Mouse (Mus musculus) adrenal gland, postnatal 4 days (tissue): ENCODE data around the gene Wdr24. TPM values are rescaled to one million over a fixed set of nuclear protein-coding genes. Genes with fewer than 3 reads are reported as not detected.

ENCODE experiments used
- DNase-seq, 2 experiments: peaks; one replicate each; pipeline ENCODE4 v3.0.0; 2021 to 2022; ENCODE audit warnings: low spot score in 2 of 2, mixed read lengths in 2 of 2
- long read RNA-seq, 2 experiments: library from polyadenylated mRNA; stranded (forward); transcript quantifications; one replicate each; pipeline ENCODE4 v2.0.0; 2021
- total RNA-seq, 2 experiments: library from RNA; stranded (reverse); gene quantifications; 2 replicates each; pipeline ENCODE4 v1.2.3; 2021

Wdr24 gene
- 10 to 100 TPM; 27.8 to 31.0 TPM for total RNA-seq
- long read RNA-seq, experiment 1, transcript Wdr24-201 (9 exons, 3,099 nt) = major isoform, 11 of 23 reads
- long read RNA-seq, experiment 1, partial matches to known transcripts = 2 of 23 reads
- long read RNA-seq, experiment 1, other reads (novel, unspliced or antisense) = 9 of 23 reads
- long read RNA-seq, experiment 2, transcript Wdr24-201 (9 exons, 3,099 nt) = major isoform, 34 of 66 reads
- long read RNA-seq, experiment 2, partial matches to known transcripts = 15 of 66 reads
- long read RNA-seq, experiment 2, other reads (novel, unspliced or antisense) = 13 of 66 reads

- peak in 1 of 2 experiments; percentile 64 for DNase-seq
Observed at GRCm38 (mm10) chr17:25823452-25823851, at the start of gene Wdr24. Wdr24 (plus strand) TSS chr17:25823627.

GRCm38 (mm10) chr17:25775318-25776062 lies 47.9 kb upstream of the Wdr24 start:
- no peak for DNase-seq

DNA sequence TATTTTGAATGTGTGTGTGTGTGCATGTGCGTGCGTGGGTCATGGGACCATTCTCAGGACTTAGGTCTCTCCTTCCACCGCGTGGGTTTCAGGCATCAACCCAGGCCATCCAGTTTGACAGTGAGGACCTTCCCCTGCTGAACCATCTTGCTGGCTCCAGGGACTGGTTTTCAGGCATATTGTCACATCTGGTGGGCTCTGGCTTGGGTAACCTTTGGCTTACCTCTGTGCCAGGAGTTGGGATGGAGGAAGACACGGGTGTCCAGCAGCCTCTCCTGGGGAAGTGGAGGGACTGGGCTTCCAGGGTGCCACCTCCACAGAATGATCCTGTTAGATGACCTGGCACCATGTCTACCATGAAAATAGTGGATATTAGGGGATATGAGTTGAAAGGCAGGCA lies 45.5 kb upstream of the Wdr24 start:
- DNase-seq = no peak

DNA sequence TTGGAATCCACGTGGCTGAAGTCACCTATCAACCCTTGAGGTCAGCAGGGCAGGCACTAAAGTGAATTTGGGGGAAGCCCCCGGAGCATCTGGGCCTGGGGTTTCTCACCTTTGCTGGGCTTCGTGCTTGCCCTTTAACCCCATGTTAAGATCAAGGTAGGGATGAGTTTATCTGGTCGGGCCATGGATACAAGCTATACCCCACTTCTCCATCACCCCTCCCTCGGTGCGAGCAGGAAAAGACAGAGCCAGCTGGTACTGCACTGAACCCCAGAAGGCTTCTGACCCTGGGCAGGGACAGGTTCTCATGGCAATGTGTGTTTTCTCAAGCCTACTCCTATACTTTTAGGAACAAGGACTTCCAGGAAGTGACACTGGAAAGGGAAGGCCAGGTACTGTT lies 42.1 kb upstream of the Wdr24 start:
- no peak for DNase-seq

DNA sequence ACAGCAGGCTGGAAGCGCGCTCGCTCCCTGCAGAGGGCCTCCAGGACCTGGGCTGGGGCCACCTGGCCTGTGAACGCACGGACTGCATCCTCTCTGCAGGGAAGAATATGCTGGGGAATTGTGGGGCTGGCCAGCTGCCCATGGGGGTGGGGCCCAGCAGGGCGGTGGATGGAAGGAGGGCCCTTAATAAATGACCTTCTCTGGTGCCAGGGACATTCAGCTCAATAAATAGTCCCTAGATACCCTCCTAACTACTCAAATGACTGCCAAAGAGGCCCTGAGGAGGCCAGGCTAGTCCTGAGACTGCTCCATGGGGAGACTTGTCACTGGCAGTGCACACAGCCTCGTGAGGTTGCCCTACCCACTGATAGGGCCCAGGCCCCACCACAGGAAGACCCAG lies 40.3 kb upstream of the Wdr24 start:
- DNase-seq = no peak

GRCm38 (mm10) chr17:25783861-25784574 lies 39.4 kb upstream of the Wdr24 start:
- no peak for DNase-seq

DNA sequence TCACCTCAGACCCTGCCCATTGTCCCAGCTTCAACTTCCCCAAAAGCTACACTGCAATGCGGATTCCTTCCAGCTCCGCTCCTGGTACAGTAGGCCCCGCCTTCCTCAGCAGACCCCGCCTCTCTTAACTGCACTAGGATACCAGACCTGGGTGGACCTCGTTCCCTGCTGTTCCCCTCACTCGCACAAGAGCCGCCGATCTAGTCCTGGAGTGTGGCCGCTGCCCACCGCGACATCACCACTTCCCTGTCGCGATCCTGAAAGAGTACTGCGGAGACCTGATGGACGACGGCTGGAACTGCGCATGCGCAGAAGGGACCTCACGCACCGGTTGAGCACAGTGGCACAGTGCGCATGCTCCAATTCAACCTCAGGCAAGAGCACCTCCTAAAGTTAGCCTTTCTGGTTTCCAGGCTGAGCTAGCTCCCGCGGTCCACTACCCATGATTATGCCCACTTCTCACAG lies 38.1 kb upstream of the Wdr24 start, which contains the start of gene Haghl:
Gene Haghl, minus strand, starts transcription at position 393 of the 465 bp plus-strand sequence.
- DNase-seq = peak; percentile 88 to 93

GRCm38 (mm10) chr17:25786280-25786679 lies 37.1 kb upstream of the Wdr24 start, which contains the start of gene Ccdc78:
Ccdc78 (plus strand) TSS chr17:25786580.
- DNase-seq = no peak

- no peak for DNase-seq
Observed at GRCm38 (mm10) chr17:25786781-25787504, 36.5 kb upstream of the Wdr24 start.

- no peak for DNase-seq
Observed at GRCm38 (mm10) chr17:25791320-25791842, 32.0 kb upstream of the Wdr24 start.

GRCm38 (mm10) chr17:25791843-25792527 lies 31.4 kb upstream of the Wdr24 start:
- peak; percentile 75 for DNase-seq

GRCm38 (mm10) chr17:25792615-25793014 lies 30.8 kb upstream of the Wdr24 start, which contains the start of gene Fam173a:
Fam173a (minus strand) TSS chr17:25792901.
- DNase-seq = peak in 1 of 2 experiments; percentile 68

- DNase-seq = no peak
Observed at GRCm38 (mm10) chr17:25794197-25794596, 29.2 kb upstream of the Wdr24 start.

- no peak for DNase-seq
Observed at GRCm38 (mm10) chr17:25794998-25795397, 28.4 kb upstream of the Wdr24 start.

DNA sequence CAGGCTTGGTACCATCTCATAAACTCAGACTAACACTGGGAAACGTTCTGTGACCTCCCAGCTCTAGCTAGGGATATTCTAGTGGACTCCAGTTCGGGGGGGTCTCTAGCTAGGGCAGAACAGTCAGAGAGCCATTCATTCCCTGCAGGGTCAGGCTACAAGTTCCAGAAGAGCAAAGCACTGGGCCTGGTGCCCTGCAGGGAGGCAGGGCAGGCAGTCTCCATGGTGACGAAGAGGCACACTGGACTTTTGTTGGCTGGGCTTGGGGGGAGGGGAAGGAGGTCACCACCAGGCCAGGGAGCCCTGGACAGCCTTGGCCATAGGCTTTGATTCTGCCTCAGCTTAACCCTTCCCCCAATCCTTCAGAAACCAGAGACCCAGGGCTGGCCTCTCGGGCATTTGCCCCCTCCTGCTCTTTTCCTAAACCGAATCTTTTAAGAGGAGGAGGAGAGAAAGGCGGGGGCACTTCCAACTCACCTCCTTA lies 27.8 kb upstream of the Wdr24 start, which contains the start of gene AC134908.4:
Gene AC134908.4, minus strand, starts transcription at position 51 of the 484 bp plus-strand sequence.
- DNase-seq = no peak

DNA sequence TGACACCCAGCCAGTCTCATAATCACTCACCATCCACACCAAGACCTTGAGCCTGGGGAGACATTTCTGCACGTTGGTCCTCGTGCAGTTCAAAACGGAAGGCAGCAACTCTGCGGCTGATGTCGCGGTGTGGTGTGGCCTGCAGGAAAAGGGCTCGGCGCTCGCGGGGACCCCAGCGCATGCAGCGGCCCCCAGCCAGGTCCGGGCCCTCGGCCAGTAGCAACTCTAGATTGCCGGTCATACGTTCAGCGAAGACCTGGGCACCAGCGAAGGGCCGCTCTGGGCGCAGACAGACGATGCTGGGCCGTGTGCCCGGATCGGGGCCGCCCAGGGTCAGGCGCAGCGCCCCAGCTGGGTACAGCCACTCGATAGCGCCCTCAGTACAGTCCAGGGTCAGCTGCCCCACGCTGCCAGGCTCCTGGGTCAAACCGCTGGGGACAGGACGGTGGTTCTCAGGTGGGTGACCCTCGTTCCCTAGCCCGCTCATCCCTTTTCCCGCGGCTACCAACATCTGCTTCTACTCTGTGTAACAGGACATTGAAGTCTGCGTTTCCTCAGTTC lies 27.1 kb upstream of the Wdr24 start:
- DNase-seq = no peak

GRCm38 (mm10) chr17:25796951-25797369 lies 26.5 kb upstream of the Wdr24 start, which contains the start of gene Metrn:
Metrn (minus strand) TSS chr17:25797136.
- peak; percentile 73 to 80 for DNase-seq

DNA sequence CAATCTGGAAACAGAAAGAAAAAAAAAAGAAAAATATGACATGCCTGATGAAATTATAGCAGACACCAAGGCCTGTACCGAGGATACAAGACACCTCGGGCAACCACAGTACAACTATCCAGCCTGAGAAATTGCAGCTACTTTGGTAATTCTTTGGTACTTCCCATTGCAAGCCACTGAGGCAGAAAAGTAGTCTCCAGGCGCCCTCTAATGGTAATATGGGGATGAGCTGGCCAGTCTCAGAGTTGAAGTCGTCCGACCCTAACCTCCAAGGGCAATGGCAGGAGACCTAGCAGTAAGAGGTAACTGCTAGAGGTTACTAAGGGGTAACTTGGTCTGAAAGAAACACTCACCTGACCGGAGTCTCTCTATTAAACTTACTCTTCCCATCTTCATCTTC lies 22.4 kb upstream of the Wdr24 start:
- DNase-seq = no peak

- peak; percentile 49 to 54 for DNase-seq
Observed at GRCm38 (mm10) chr17:25802825-25803517, 20.5 kb upstream of the Wdr24 start.
